Comparison of ENCODE assay signal across 8 mouse cellular contexts in the genomic region with DNA sequence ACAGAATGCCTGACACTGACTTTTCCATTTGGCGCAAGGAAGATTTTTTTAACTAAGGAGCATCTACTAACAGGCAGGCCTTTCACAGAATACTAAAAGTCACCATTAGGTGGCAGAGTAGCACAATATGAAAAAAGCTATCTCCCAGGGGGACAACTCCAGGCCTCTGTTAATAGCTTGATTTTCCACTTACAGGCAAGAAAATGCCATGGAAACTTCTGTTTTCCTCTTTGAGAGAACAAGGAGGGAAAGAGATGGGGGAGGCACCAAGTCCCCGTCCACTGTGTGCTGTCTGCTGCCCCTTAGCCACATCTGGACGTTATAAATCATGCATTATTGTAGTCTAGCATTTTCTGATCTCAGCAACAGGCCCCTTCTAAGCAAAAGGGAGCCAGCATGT.
A peak's percentile ranks its signal among the peaks of the same experiment; 100 is the strongest.
DNase-seq lines count a peak whose midpoint lies in the region; ATAC-seq and TF ChIP-seq lines count a peak whose summit lies in the region.

No protein-coding gene starts in this region.

- ATAC-seq in megakaryocyte-erythroid progenitor cell, adult 5-6 weeks (replicated peaks; ENCODE audit: low FRiP score, low TSS enrichment, poor library complexity, severe bottlenecking): 0 out of 2 replicates have a peak, but pooled peaks have one; percentile 57

- no peak overlapping the region for H3K4me3 ChIP-seq in thymus, adult 2 months (ENCODE audit: control insufficient read depth, insufficient read depth, low read length)

- intact Hi-C loops in heart, postnatal 10 days (cut with DNase I): loop anchor here (1.0 to 10.0 kb wide), 7 partner anchors 76 to 1667 kb away; a partner anchor contains a TSS

- H3K36me3 ChIP-seq in thymus, adult 2 months (ENCODE audit: control insufficient read depth, insufficient read depth, low read length): no peaks in the 10 kb centered on the region

- 70% methylated on average over 3 of the region's 3 CpGs for WGBS in thymus, adult 2 months

- H3K27ac ChIP-seq in thymus, adult 2 months (ENCODE audit: control insufficient read depth, insufficient read depth, low read length): no peak overlapping the region

- TF ChIP-seq POLR2A in thymus, adult 2 months (IDR thresholded peaks at IDR 0.05; ENCODE audit: control insufficient read depth, extremely low read depth, insufficient read depth, low read length, poor library complexity): no peak

- TF ChIP-seq CTCF in thymus, adult 2 months (IDR thresholded peaks at IDR 0.05; ENCODE audit: borderline replicate concordance, control insufficient read depth, extremely low read depth, insufficient read depth, low read length, poor library complexity): no peak

- peak; percentile 1 for DNase-seq in thymus, postnatal 25 days
- DNase-seq in thymus, adult 2 months: no peak
- DNase-seq in cerebellum, postnatal 10 days: peak; percentile 75 to 84
- DNase-seq in heart, postnatal 10 days: peak; percentile 79 to 81
- DNase-seq in kidney, postnatal 14 days: peak; percentile 77
- peak; percentile 25 for DNase-seq in yolk sac, embryonic 10.5 days (ENCODE audit: low spot score)
- DNase-seq in ovary, postnatal 10 days (ENCODE audit: low spot score): no peak

- H3K4me1 ChIP-seq in thymus, adult 2 months (replicated peaks; ENCODE audit: control insufficient read depth, insufficient read depth, low read length): no peaks in the 10 kb centered on the region

- H3K27me3 ChIP-seq in thymus, adult 2 months (ENCODE audit: control insufficient read depth, insufficient read depth, low read length): no peaks in the 10 kb centered on the region

Comparison
In these comparisons a context has a peak if more than half of its experiments do, and no peak if none do; other contexts are left out.
1. DNase-seq: peak in thymus, postnatal 25 days (single experiment), cerebellum, postnatal 10 days (2 of 2), heart, postnatal 10 days (2 of 2), kidney, postnatal 14 days (single experiment) and yolk sac, embryonic 10.5 days (single experiment); none in thymus, adult 2 months (single experiment) and ovary, postnatal 10 days (single experiment).